Mouse (Mus musculus) limb, embryonic 12.5 days (tissue): Measurements from ENCODE around the gene Eif3b. TPM values are rescaled to one million over a fixed set of nuclear protein-coding genes. Genes with fewer than 3 reads are reported as not detected.

Source experiments
- ATAC-seq: fragments of 200-750 bp; cut with Nextera tagmentation; 2 replicates; pipeline ENCODE4 v1.8.0; 2017; ENCODE audit warnings: low read depth, moderate TSS enrichment; ENCODE audit not compliant: insufficient number of reproducible peaks, insufficient read depth, low FRiP score, low TSS enrichment
- H3K27ac ChIP-seq: fragments of 300-500 bp; sonication (generic); 2 replicates; pipeline ENCODE4 v1.5.1; 2016; ENCODE audit warnings: mild to moderate bottlenecking, moderate library complexity
- H3K27me3 ChIP-seq: fragments of 300-500 bp; sonication (generic); 2 replicates; pipeline ENCODE4 v1.6.1; 2016; ENCODE audit warnings: mild to moderate bottlenecking, moderate library complexity
- H3K36me3 ChIP-seq: fragments of 300-500 bp; sonication (generic); 2 replicates; pipeline ENCODE4 v1.6.1; 2016; ENCODE audit warnings: mild to moderate bottlenecking, moderate library complexity
- H3K4me1 ChIP-seq: fragments of 300-500 bp; sonication (generic); replicated peaks from 2 replicates; pipeline ENCODE4 v1.6.1; 2016
- H3K4me2 ChIP-seq: fragments of 300-500 bp; sonication (generic); 2 replicates; pipeline ENCODE4 v1.6.1; 2016; ENCODE audit warnings: mild to moderate bottlenecking, moderate library complexity
- H3K4me3 ChIP-seq: fragments of 300-500 bp; sonication (generic); replicated peaks from 2 replicates; pipeline ENCODE4 v1.5.1; 2016; ENCODE audit warnings: mild to moderate bottlenecking
- H3K9ac ChIP-seq: fragments of 300-500 bp; sonication (generic); replicated peaks from 2 replicates; pipeline ENCODE4 v1.6.1; 2016; ENCODE audit warnings: mild to moderate bottlenecking, moderate library complexity
- H3K9me3 ChIP-seq: fragments of 300-500 bp; sonication (generic); 2 replicates; pipeline ENCODE4 v1.6.1; 2016; ENCODE audit warnings: mild to moderate bottlenecking, moderate library complexity
- WGBS: fragments of 180-500 bp; shearing (Covaris S2); methylation state at CpG from one replicate; pipeline ENCODE4 v1.1.7; 2016; 5-methylcytosine and 5-hydroxymethylcytosine counted together
- microRNA-seq: library from miRNA; unstranded; fragments of <30 nt; microRNA quantifications from one replicate; pipeline ENCODE4, GENCODE M21; 2017
- polyA plus RNA-seq: library from polyadenylated mRNA; unstranded; fragments of >200 nt; fragmentation: Nextera tagmentation; extraction: Ambion mirVana; gene quantifications from 2 replicates; pipeline ENCODE4 v1.2.1, GENCODE M21; 2016

The Eif3b gene
- polyA plus RNA-seq, 1 experiment from 2014 or later, result 187 TPM

- 78% methylated on average over 4 of the region's 4 CpGs for WGBS
- no peaks in the 10 kb centered on the region for H3K4me1 ChIP-seq
These were observed 62.3 kb downstream of the Eif3b start for GRCm38 (mm10) chr5:140481458-140481857.

GRCm38 (mm10) chr5:140491142-140491541 lies 72.0 kb downstream of the Eif3b start:
- Histone ChIP-seq H3K4me2 (no peak overlapping the region), H3K27ac (no peak overlapping the region), H3K4me3 (no peak overlapping the region), H3K9ac (no peak overlapping the region), H3K9me3 (no peaks in the 10 kb centered on the region), H3K36me3 (no peaks in the 10 kb centered on the region), H3K27me3 (peaks cover 30% of the 10 kb centered on the region), H3K4me1 (no peaks in the 10 kb centered on the region)
- WGBS, result 45% methylated on average over 6 of the region's 6 CpGs
- ATAC-seq, result no peak

More at GRCm38 (mm10) chr5:140481458-140481857, 62.3 kb downstream of the Eif3b start:
- Histone ChIP-seq H3K4me3 (no peak overlapping the region), H3K9ac (no peak overlapping the region), H3K27ac (no peak overlapping the region), H3K36me3 (no peaks in the 10 kb centered on the region), H3K4me2 (no peak overlapping the region), H3K27me3 (no peaks in the 10 kb centered on the region; the same call in 1 of the 2 replicates), H3K9me3 (peaks cover 3% of the 10 kb centered on the region; the same call in 1 of the 2 replicates)
- no peak for ATAC-seq

GRCm38 (mm10) chr5:140492684-140493233 lies 73.6 kb downstream of the Eif3b start:
- Histone ChIP-seq H3K4me3 (no peak overlapping the region), H3K9me3 (no peaks in the 10 kb centered on the region), H3K4me2 (no peak overlapping the region), H3K4me1 (no peaks in the 10 kb centered on the region), H3K36me3 (no peaks in the 10 kb centered on the region), H3K9ac (no peak overlapping the region), H3K27me3 (peaks cover 19% of the 10 kb centered on the region), H3K27ac (no peak overlapping the region)
- WGBS, result 19% methylated on average over 11 of the region's 11 CpGs
- ATAC-seq, result no peak

Small RNAs within 50 kb of the gene (microRNA-seq; reads per million reads assigned to microRNA genes)
- gene Mir7038, result not detected

Other genes starting within 250 kb of the Eif3b start
- gene Mad1l1, start 97.8 kb upstream of the Eif3b start, polyA plus RNA-seq, result 55.9 and 57.2 TPM in 2 replicates
- gene Nudt1, start 97.7 kb upstream of the Eif3b start, polyA plus RNA-seq, result 48.3 and 52.1 TPM in 2 replicates
- gene Mrm2, start 87.4 kb upstream of the Eif3b start, polyA plus RNA-seq, result 21.7 and 25.2 TPM in 2 replicates
- 20.0 and 20.5 TPM in 2 replicates for gene Snx8, start 30.1 kb upstream of the Eif3b start, polyA plus RNA-seq
- not detected in 2 replicates for gene Gm4869, start 26.3 kb downstream of the Eif3b start, polyA plus RNA-seq
- gene Chst12, start 86.2 kb downstream of the Eif3b start, polyA plus RNA-seq, result 14.4 and 17.0 TPM in 2 replicates
- 0.36 TPM in 1 of 2 replicates, not detected in the other for gene Grifin, start 145.7 kb downstream of the Eif3b start, polyA plus RNA-seq
- 10.3 and 10.8 TPM in 2 replicates for gene Lfng, start 188.0 kb downstream of the Eif3b start, polyA plus RNA-seq
- gene Ttyh3, start 229.7 kb downstream of the Eif3b start, polyA plus RNA-seq, result 48.8 and 58.0 TPM in 2 replicates